Mouse (Mus musculus): ENCODE measurements around the gene Adgrl2. TPM values are rescaled to one million over a fixed set of nuclear protein-coding genes. Genes with fewer than 3 reads are reported as not detected.

Adgrl2 gene
- polyA plus RNA-seq, 1 experiment from 2014 or later: 80.2 TPM

DNA sequence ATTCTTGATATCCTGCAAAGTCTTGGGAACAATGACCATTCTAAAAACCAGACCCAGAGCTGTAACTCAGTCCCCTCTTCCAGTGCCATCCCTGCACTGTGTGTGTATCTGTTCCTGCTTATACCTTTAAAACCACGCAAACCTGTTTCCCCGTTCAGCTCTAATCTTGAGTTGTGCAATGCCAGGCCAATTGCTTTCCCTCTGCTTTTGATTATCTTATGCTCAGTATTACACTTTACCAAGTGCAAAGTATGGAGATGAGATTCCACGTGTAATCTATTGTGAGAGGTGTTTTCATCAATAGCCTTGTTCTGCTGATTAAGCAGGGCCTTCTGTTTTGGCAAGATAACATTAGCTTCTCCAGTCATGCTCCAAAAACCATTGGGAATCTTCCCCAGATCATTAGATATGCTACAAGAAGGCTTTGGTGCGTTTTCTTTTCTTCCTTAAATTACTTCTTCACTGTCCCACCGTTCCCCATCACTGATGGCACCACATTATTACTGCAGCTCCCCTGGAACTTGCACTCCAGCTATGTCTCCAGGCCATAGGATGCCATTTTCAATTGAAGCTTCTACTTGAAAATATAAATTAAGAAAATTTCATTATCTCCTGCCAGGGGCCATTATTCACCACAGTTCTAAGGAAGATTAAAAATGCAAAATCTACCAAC, 118.4 kb downstream of the Adgrl2 start:
- Histone ChIP-seq H3K4me2 (ENCODE audit: low read depth, low read length) (no peak overlapping the region), H3K27ac (replicated peaks; ENCODE audit: low read depth, low read length) (no peak overlapping the region), H3K36me3 (ENCODE audit: control insufficient read depth, insufficient read depth, low read length) (peaks cover 14% of the 10 kb centered on the region; the same call in 1 of the 2 replicates), H3K9ac (ENCODE audit: low read depth, low read length) (no peak overlapping the region), H3K27me3 (replicated peaks; ENCODE audit: control insufficient read depth, insufficient read depth, low read length) (no peaks in the 10 kb centered on the region), H3K9me3 (ENCODE audit: control insufficient read depth, low read length) (no peaks in the 10 kb centered on the region), H3K4me3 (ENCODE audit: low read depth, low read length) (no peak overlapping the region), H3K4me1 (ENCODE audit: control insufficient read depth, insufficient read depth, low read length) (peaks cover 5% of the 10 kb centered on the region; the same call in 1 of the 2 replicates)
- 61% methylated on average over 5 of the region's 5 CpGs for WGBS
- DNase-seq (ENCODE audit: low spot score) (no peak), ATAC-seq (ENCODE audit: low read depth) (no peak)

DNA sequence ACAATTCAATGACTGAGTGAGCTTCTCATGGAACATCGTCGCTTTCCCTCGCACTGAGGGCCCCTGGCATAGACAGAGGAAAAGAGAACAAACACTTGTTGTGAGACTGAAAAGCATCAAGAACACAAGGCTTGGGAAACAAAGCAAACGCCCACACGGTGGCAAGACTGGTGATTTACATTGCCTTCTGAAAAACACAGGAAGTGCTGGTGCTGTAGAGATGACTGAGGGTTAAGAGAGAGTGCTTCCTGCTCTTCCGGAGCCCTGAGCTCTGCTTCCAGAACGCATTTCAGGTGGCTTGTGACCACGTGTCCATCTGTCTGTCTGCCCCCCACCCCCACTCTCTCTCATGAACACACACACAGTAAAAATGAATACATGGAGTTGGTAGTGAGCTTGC, 122.7 kb downstream of the Adgrl2 start:
- DNase-seq (ENCODE audit: low spot score): peak; percentile 35

DNA sequence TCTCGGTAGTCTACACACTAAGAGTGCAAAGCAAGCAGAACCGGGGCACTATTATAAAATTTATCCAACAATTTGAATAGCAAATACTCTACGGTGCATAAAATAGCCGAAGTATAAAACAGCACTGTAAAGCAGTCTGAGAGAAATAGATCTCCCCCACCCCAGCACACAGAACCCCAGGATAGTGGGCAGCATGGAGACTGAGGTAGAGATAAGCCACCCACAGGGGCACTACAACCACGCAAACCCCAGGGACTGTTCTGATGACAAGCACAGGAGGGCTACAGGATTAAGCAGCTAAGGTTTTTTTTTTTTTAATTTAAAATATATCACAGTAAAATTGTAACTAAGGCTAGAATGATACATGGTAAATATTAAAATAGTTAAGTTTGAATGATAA, 123.7 kb downstream of the Adgrl2 start:
- H3K36me3 ChIP-seq (ENCODE audit: control insufficient read depth, insufficient read depth, low read length): peaks cover 28% of the 10 kb centered on the region
- DNase-seq (ENCODE audit: low spot score) (no peak), ATAC-seq (ENCODE audit: low read depth) (no peak)
- H3K4me2 ChIP-seq (ENCODE audit: low read depth, low read length): no peak overlapping the region
- no peak overlapping the region for H3K4me3 ChIP-seq (ENCODE audit: low read depth, low read length)
- H3K4me1 ChIP-seq (ENCODE audit: control insufficient read depth, insufficient read depth, low read length): peaks cover 8% of the 10 kb centered on the region; the same call in 1 of the 2 replicates
- H3K9me3 ChIP-seq (ENCODE audit: control insufficient read depth, low read length): no peaks in the 10 kb centered on the region
- no peak overlapping the region for H3K9ac ChIP-seq (ENCODE audit: low read depth, low read length)
- H3K27ac ChIP-seq (replicated peaks; ENCODE audit: low read depth, low read length): no peak overlapping the region
- 63% methylated on average over 5 of the region's 5 CpGs for WGBS
- no peaks in the 10 kb centered on the region for H3K27me3 ChIP-seq (replicated peaks; ENCODE audit: control insufficient read depth, insufficient read depth, low read length)

More for the DNA sequence above, 122.7 kb downstream of the Adgrl2 start:
- H3K9ac ChIP-seq (ENCODE audit: low read depth, low read length): no peak overlapping the region
- H3K4me2 ChIP-seq (ENCODE audit: low read depth, low read length): no peak overlapping the region
- H3K27me3 ChIP-seq (replicated peaks; ENCODE audit: control insufficient read depth, insufficient read depth, low read length): no peaks in the 10 kb centered on the region
- 45% methylated on average over 8 of the region's 8 CpGs for WGBS
- ATAC-seq (ENCODE audit: low read depth): no peak
- peaks cover 37% of the 10 kb centered on the region for H3K36me3 ChIP-seq (ENCODE audit: control insufficient read depth, insufficient read depth, low read length)
- H3K4me1 ChIP-seq (ENCODE audit: control insufficient read depth, insufficient read depth, low read length): peaks cover 8% of the 10 kb centered on the region; the same call in 1 of the 2 replicates
- no peaks in the 10 kb centered on the region for H3K9me3 ChIP-seq (ENCODE audit: control insufficient read depth, low read length)
- H3K4me3 ChIP-seq (ENCODE audit: low read depth, low read length): no peak overlapping the region
- H3K27ac ChIP-seq (replicated peaks; ENCODE audit: low read depth, low read length): no peak overlapping the region

DNA sequence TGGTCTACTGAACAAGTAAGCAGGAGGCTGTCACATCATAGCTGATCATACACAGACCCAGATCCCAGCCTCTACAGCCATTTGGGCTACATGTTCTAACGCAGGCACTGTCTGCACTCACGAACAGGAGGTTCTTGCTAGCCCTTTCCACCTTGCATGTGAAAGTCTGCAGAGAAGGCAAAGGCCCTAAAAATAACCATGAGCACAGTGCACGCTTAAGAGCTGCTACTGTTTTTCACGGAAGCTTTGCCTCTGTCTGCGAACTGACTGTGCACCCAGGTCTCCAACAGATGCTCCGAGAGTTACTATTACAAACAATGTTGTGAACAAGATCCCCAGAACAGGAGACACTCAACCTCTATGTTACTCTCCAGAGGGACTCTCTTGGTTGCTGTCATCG, 124.3 kb downstream of the Adgrl2 start:
- peaks cover 26% of the 10 kb centered on the region for H3K36me3 ChIP-seq (ENCODE audit: control insufficient read depth, insufficient read depth, low read length)
- H3K9ac ChIP-seq (ENCODE audit: low read depth, low read length): no peak overlapping the region
- WGBS: 75% methylated on average over 7 of the region's 7 CpGs
- H3K4me3 ChIP-seq (ENCODE audit: low read depth, low read length): no peak overlapping the region
- no peak overlapping the region for H3K4me2 ChIP-seq (ENCODE audit: low read depth, low read length)
- no peak for ATAC-seq (ENCODE audit: low read depth)
- H3K27me3 ChIP-seq (replicated peaks; ENCODE audit: control insufficient read depth, insufficient read depth, low read length): no peaks in the 10 kb centered on the region
- DNase-seq (ENCODE audit: low spot score): no peak
- H3K9me3 ChIP-seq (ENCODE audit: control insufficient read depth, low read length): no peaks in the 10 kb centered on the region
- peaks cover 8% of the 10 kb centered on the region; the same call in 1 of the 2 replicates for H3K4me1 ChIP-seq (ENCODE audit: control insufficient read depth, insufficient read depth, low read length)
- no peak overlapping the region for H3K27ac ChIP-seq (replicated peaks; ENCODE audit: low read depth, low read length)

DNA sequence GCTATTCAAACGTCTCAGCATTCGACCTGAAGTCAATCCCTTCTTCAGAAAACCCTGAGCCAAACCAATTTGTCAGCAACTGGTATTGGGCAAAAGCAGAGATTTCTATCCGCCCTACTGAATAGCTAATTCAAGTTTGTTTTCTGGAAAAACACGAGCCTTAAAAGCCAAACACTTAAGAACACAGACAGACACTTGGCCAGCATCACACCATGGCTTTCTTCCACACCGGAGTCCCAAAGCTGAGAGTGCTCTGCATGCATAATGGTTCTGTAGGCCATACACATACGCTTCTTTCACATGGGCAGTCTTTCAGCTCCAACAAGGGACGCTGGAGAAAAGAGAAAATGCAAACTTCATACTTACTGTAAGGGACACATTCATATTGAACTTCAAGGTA, 125.1 kb downstream of the Adgrl2 start:
- Histone ChIP-seq H3K4me2 (ENCODE audit: low read depth, low read length) (no peak overlapping the region), H3K27me3 (replicated peaks; ENCODE audit: control insufficient read depth, insufficient read depth, low read length) (no peaks in the 10 kb centered on the region), H3K9ac (ENCODE audit: low read depth, low read length) (no peak overlapping the region), H3K4me3 (ENCODE audit: low read depth, low read length) (no peak overlapping the region), H3K9me3 (ENCODE audit: control insufficient read depth, low read length) (no peaks in the 10 kb centered on the region), H3K36me3 (ENCODE audit: control insufficient read depth, insufficient read depth, low read length) (peaks cover 26% of the 10 kb centered on the region), H3K27ac (replicated peaks; ENCODE audit: low read depth, low read length) (no peak overlapping the region), H3K4me1 (ENCODE audit: control insufficient read depth, insufficient read depth, low read length) (peaks cover 8% of the 10 kb centered on the region; the same call in 1 of the 2 replicates)
- ATAC-seq (ENCODE audit: low read depth): no peak
- DNase-seq (ENCODE audit: low spot score): no peak
- 68% methylated on average over 7 of the region's 7 CpGs for WGBS

DNA sequence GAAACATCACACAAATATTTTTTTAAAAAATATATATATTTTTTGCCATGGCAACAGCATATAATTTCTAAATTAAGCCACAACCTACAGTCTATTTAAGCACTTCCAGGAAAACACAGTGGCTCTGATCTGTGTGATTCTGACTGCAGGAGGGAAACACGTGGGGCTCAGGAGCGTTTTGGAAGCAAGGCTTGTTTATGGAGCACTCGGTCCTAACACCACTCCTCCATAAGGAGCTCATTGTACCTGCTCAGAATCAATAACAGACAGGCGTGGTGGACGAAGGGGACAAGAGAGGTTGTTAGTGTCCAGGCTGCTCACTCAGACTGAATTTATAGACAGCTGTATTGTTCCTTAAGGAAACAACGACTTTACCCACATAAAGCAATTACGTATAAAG, 128.5 kb downstream of the Adgrl2 start:
- no peak for DNase-seq (ENCODE audit: low spot score)
- Histone ChIP-seq H3K4me3 (ENCODE audit: low read depth, low read length) (no peak overlapping the region), H3K36me3 (ENCODE audit: control insufficient read depth, insufficient read depth, low read length) (peaks cover 50% of the 10 kb centered on the region), H3K27me3 (replicated peaks; ENCODE audit: control insufficient read depth, insufficient read depth, low read length) (no peaks in the 10 kb centered on the region), H3K27ac (replicated peaks; ENCODE audit: low read depth, low read length) (no peak overlapping the region), H3K4me1 (ENCODE audit: control insufficient read depth, insufficient read depth, low read length) (peaks cover 8% of the 10 kb centered on the region; the same call in 1 of the 2 replicates), H3K9me3 (ENCODE audit: control insufficient read depth, low read length) (no peaks in the 10 kb centered on the region), H3K9ac (ENCODE audit: low read depth, low read length) (no peak overlapping the region), H3K4me2 (ENCODE audit: low read depth, low read length) (no peak overlapping the region)
- 53% methylated on average over 7 of the region's 7 CpGs for WGBS
- ATAC-seq (ENCODE audit: low read depth): no peak

DNA sequence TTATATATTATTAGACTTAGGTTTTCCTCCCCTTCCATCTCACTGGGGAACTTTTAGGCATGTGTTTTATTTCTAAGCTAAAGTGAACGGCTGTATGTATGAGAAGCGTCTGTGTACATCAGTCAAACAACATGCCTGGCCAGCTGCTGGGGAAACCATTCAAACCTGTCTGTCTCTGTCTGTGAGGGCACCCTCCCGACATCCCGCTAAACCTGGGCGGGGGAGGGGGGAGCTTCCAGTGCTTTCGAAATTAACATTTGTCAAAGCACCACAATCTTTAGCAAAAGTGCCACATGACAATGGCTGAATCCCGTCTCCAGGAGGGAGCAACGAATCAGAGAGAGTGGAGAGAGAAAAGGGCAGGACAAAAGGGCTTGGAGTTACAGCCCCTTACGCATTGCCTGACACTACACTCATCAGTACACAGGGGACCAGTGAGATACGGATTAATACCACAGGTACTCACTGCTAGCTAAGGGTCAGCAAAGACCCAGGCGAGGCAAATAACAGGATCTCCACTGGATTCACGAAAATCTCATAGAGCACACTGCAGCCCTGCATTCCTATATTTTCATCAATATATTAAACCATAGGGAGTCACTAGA, 135.9 kb downstream of the Adgrl2 start:
- DNase-seq (ENCODE audit: low spot score): no peak
- 34% methylated on average over 12 of the region's 12 CpGs for WGBS
- ATAC-seq (ENCODE audit: low read depth): peak; percentile 38; the same call in 1 of the 2 replicates

DNA sequence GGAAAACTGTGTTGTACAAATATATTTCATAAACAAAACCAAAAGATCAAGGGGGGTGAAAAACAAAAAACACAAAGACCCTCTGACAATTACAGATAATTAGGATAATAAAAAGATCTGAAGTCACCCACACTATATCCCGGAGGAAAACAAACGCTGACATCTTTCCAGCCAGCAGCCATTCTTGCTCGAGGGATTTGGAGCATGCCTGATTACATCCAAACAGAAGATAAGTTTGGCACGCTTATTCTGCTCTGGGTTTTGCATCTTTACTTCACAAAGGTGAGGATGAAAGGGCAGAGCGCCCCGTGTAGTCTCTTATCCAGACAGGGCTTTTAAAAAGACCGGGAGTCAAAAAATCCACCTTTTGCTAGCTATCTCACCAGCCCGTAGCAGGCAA, 137.0 kb downstream of the Adgrl2 start:
- Histone ChIP-seq H3K9ac (ENCODE audit: low read depth, low read length) (no peak overlapping the region), H3K4me3 (ENCODE audit: low read depth, low read length) (no peak overlapping the region), H3K27me3 (replicated peaks; ENCODE audit: control insufficient read depth, insufficient read depth, low read length) (no peaks in the 10 kb centered on the region), H3K4me2 (ENCODE audit: low read depth, low read length) (no peak overlapping the region), H3K4me1 (ENCODE audit: control insufficient read depth, insufficient read depth, low read length) (peaks cover 23% of the 10 kb centered on the region), H3K36me3 (ENCODE audit: control insufficient read depth, insufficient read depth, low read length) (peaks cover 48% of the 10 kb centered on the region), H3K9me3 (ENCODE audit: control insufficient read depth, low read length) (no peaks in the 10 kb centered on the region), H3K27ac (replicated peaks; ENCODE audit: low read depth, low read length) (no peak overlapping the region)
- ATAC-seq (ENCODE audit: low read depth) (peak; percentile 39; the same call in 1 of the 2 replicates), DNase-seq (ENCODE audit: low spot score) (no peak)
- WGBS: 46% methylated on average over 8 of the region's 8 CpGs

More for the DNA sequence above, 135.9 kb downstream of the Adgrl2 start:
- Histone ChIP-seq H3K9me3 (ENCODE audit: control insufficient read depth, low read length) (no peaks in the 10 kb centered on the region), H3K9ac (ENCODE audit: low read depth, low read length) (no peak overlapping the region), H3K4me3 (ENCODE audit: low read depth, low read length) (no peak overlapping the region), H3K27ac (replicated peaks; ENCODE audit: low read depth, low read length) (no peak overlapping the region), H3K4me1 (ENCODE audit: control insufficient read depth, insufficient read depth, low read length) (peaks cover 23% of the 10 kb centered on the region), H3K27me3 (replicated peaks; ENCODE audit: control insufficient read depth, insufficient read depth, low read length) (no peaks in the 10 kb centered on the region), H3K36me3 (ENCODE audit: control insufficient read depth, insufficient read depth, low read length) (peaks cover 48% of the 10 kb centered on the region), H3K4me2 (ENCODE audit: low read depth, low read length) (no peak overlapping the region)

Data from embryonic facial prominence, embryonic 14.5 days (tissue).